Mouse (Mus musculus) embryo, embryonic 9.5 days (tissue): Measurements from ENCODE around the gene Ppm1g.
"Not testable (repeated sequence)": the region's sequence is repeated elsewhere in the genome, so short reads cannot be mapped to it uniquely, and the experiment has no call there.

Experiments
- DNase-seq: peaks from one replicate; pipeline ENCODE4 v3.0.0-alpha.2; 2017; ENCODE audit errors: extremely low spot score

Gene Ppm1g

DNA sequence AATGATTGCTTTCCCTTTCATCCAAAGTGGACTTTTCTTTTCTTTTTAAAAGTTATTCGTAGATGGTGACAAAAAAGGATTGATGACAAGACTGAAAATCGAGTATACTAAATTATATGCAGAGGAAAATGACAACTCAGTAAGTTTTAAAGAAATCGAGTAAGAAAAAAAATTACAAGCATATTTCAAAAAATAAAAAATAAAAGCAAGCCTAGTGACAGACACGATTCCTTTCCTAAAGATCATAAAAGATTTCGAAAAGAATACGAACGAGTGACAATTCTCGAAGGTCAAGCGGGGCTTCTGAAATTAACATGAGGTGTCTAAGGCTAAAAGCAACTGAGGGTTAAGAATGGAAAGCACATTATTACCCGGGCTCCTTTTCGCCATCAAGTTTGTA is 1.0 kb downstream of the Ppm1g start:
- DNase-seq = no peak

DNA sequence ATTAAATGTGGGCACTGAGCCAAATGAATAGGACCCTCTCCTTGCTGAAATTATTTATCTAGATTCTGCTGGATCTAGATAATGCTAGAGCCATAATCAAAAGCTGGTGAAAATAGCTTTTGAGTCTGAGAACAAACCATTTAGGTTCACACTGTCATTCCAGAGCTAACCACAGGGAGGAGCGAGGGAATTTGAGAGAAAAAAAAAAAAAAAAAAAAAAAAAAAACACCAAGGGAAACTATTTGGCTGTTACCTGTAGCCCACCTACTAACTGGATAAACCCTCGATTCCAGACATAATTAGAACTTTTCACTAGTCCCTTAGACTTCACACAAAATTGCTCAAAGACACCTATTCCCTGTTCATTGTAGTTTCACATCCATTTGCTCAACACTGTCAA is 1.4 kb downstream of the Ppm1g start:
- DNase-seq = no peak

DNA sequence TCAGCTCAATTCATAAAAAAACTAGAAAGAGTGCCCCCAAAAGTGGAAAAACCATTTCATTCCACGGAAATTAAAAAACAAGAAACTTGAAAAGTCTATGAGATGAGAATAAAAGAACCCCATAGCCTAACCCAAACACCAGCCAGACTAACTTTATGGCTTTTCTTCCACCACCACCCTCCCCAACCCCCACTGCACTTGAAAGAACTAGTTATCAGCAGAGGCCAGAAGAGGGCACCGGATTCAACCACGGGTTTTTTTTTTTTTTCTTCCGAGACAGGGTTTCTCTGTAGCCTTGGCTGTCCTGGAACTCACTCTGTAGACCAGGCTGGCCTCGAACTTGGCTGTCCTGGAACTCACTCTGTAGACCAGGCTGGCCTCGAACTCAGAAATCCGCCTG is 2.2 kb downstream of the Ppm1g start:
- DNase-seq = no peak

DNA sequence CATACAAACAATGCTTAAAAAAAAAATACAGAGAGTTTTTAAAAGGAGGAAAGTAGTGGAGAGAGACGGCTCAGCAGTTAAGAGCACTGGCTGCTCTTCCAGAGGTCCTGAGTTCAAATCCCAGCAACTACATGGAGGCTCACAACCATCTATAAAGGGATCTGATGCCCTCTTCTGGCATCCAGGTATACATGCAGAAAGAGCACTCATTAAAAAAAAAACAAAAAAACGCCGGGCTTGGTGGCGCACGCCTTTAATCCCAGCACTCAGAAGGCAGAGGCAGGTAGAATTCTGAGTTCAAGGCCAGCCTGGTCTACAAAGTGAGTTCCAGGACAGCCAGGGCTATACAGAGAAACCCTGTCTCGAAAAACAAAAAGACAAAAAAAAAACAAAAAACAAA is 3.9 kb downstream of the Ppm1g start:
- not testable (repeated sequence) for DNase-seq

DNA sequence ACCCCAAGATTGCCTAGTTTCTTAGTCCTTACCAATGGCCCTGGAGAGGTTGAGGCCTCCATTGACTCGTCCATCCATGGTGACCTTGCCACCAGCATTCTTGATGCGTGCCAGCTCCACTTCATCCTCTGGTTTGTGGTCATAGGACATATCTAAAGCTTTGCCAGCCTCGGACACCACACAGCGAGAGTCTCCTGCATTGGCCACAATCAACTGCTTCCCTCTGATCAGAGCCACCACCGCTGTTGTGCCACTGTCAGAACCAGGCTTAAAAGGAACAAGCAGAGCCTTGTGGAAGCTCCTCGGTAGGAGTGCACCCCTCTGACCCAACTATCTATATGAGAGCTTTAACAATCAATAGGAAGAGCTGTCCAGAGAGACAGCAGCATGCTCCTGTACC is 16.1 kb downstream of the Ppm1g start:
- DNase-seq = no peak

DNA sequence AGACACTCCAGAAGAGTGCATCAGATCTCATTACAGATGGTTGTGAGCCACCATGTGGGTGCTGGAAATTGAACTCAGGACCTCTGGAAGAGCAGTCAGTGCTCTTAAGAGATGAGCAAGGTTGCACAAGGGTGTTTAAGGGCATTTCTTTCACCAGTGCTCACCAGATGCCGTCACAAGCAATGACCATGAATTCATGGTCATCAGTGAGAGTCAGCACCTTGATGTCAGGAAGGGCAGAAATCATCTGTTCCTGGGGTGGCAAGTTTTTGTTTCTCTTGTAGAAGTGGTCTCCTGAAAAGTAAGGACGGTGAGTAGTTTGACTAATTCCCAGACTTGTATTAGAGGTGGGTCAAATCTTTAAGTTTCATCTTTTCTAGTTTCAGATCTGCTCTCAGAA is 16.6 kb downstream of the Ppm1g start:
- DNase-seq = no peak

DNA sequence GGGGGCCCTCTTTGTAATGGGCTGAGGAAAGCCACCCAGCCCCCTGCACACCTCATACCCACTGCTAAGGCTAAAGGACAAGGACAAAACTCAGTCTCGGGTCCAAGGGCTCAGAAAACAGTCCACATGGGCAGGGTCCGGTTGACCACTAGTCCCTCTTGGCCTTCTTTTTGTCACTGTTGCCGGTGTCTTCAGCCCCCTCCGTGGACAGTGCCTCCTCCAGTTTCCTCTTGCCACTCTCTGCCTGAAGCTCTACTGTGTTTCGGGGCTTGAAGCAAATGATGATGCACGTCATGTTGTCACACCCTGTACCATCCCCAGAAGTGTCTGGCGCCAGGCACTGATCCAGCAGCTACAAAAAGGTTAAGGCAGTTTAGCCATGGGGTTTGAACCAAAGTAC is 17.6 kb downstream of the Ppm1g start:
- no peak for DNase-seq

DNA sequence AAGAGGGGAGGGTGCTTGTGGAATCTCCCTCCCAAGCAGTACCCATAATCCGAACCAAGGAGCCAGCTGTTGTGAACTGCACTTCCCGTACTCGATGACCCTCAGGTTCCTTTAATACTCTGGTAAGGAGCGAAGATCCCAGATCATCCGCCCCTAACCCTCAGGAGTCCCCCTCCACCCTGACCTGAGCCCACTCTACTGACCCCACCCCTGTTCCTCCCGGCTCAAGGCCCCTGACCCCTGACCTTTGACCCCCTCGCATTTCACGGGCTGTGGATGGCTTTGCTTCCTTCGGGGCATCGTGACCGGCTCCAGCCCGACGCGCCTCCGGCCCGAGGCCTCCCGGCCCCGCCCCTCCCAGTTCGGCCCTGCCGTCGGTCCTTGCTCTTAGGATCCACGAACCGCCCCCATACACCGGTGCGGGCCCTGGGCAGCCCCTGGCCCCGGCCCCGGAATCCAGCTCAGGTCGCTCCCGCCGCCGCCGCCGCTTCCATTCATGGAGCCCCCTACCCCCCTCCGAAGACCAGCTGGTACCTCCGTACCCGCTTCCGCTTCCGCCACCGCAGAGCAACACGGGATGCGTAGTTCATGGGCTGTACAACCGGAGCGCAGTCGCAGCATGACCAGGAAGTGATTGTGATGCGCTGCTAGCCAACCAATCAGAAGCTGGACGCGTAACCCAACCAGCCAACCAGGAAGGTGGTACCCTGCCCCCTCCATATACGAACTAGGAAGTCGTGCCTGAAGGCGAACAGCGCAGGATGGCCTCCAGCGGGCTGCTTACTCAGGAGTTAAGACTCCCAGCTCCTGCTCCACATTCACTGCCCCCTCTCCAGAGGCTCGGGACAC is 18.5 kb downstream of the Ppm1g start, which contains the start of gene Zfp513:
Gene Zfp513, minus strand, starts transcription at position 562 of the 849 bp plus-strand sequence.
- DNase-seq = peak; percentile 94

DNA sequence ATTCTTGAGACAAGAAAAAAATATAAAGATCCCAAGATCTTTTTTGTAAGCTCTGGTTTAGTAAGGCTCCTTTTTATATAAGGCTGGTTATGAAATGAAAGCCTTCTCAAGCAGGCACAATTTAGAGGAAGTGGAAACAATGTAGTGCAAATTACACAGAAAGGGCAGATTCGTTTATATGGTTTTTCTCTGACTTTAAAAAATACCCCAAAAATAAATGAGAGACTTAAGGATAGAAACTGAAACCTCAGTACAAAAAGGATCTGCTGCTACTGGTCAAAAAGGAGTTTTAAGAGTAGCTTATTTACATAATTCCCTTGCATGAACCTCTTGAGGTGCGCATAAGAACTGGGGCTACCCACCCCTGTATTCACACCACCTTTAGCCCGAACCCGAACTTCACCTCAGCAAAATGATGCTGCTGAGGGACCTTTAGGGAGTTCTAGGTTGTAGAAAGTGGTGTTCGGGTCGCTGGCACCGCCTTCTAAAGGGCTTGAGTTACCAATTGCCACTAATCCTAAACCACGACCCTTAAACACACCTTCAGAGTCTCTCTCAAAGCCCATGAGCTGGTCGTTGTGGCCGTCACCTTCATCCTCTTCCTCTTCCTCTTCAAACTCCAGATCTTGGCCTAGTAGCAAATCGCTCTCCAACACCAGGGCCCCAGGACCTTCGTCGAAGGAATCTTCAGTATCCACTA is 19.3 kb downstream of the Ppm1g start:
- DNase-seq = no peak

DNA sequence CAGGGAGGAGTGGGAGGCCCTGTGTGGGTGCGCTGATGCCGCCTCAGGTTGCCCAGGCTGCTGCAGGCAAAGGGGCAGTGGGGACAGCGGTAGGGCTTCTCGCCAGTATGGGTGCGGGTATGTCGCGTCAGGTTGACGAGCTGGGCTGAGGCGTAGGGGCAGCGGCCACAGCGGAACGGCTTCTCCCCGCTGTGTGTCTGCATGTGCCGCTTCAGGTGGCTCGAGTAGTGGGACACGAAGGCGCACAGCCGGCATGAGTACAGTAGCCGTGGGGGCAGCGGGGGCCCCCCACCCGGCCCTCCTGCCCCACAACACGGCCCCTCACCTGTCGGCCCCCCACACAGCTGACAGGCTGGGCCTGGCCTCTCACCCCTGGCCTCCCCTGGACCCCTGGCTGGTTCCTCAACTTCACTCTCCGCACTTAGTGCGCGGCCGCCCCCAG is 20.1 kb downstream of the Ppm1g start:
- DNase-seq = no peak

DNA sequence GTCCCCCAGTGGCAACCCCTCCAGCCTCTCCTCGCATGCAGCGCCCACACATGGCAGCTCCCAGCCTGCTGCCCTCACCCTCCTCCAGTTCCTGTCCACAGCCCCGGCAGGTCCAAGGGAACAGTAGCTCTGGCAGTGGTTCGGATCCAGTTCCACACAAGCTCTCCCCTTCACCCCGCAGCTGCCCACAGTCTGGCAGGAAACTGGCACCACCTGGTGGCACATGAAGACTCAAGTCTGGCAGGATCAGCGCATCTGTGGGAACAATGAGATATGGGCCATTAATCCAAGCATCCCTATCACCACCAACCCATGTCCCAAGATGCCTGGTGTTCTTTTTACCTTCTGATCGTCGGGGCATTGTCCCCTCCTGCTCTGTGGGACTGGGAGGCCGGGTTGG is 20.6 kb downstream of the Ppm1g start:
- DNase-seq = no peak

DNA sequence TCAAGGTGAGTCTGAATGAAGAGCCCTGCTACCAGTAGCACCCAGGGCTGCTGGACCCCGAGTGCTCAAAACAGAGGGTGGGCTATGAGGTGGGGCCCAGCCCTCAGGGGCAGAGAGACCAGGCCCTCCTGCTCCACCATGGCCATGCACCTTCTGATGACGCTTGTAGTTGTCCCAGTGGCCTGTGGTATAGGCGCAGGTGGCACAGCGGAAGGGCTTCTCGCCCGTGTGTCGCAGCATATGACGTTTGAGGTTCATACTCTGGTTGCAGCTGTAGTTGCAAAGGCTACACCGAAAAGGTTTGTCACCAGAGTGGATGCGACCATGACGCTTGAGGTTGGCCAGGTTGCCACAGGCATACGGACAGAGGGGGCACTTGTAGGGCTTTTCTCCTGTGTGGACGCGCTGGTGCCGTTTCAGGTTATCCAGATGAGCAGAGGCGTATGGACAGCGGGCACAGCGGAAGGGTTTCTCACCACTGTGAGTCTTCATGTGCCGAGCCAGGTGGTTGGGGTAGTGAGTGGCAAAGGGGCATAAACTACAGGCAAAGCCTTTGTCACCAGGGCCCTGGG is 21.1 kb downstream of the Ppm1g start:
- DNase-seq = no peak

DNA sequence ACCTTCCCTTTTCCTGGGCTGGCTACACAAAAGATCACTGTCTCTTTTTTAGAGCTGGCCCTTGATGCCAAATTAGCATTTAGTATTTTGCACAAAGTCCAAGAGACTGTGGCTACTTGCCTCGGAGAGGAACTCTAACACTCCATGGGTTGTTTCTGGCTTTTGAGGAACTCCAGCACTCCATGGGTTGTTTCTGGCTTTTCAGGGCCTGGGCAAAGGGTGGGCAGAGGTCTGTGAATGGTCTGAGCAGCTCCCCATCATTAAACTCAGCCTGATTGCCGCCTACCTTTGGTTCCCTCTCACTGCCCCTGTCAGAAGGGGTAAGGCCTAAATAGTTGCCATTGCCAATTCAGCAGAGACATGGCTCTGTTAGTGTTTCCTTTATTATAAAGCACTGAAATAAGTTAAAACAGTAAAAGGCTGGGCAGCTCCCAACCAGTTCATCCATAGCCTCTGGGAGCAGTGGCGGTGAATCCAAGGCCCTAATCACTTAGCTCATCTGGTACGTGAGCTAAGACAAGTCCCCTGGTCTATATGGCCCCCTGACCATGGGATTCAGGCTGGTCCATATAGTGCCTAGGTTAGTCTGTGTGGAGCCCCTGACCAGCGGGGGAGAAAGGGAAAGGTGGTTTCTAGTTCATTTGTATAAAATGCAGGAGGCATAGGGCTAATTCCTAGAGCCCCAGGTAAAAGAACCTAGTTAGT is 21.7 kb downstream of the Ppm1g start:
- DNase-seq = no peak

DNA sequence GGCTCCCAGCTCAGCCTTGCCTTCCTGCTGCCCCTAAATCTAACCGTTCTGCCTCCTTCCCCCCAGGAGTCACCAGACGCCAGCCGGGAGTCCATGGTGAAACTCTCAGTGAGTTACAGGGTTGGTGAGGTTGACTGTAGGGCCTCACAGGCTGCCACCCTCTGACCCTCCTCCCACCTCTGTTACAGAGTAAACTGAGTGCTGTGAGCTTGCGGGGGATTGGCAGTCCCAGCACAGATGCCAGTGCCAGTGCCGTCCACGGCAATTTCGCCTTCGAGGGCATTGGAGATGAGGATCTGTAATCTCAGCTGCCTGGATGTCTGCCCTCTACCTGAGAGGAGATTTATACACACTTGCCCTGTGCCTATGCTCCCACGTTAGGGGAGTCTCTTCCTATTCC is 22.3 kb downstream of the Ppm1g start:
- no peak for DNase-seq

DNA sequence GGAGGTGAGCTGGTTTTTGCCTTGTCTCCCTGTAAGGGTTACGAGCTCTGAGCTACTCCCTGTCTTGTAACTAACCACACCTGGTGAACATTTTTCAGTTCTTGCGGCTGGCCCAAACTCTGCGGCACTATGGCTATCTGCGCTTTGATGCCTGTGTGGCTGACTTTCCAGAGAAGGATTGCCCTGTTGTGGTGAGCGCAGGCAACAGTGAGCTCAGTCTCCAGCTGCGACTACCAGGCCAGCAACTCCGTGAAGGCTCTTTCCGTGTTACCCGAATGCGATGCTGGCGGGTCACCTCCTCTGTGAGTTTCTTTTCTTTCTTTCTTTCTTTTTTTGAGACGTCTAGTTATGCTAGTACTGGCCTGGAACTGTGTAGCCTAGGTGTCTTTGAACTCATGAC is 23.4 kb downstream of the Ppm1g start:
- DNase-seq = no peak

DNA sequence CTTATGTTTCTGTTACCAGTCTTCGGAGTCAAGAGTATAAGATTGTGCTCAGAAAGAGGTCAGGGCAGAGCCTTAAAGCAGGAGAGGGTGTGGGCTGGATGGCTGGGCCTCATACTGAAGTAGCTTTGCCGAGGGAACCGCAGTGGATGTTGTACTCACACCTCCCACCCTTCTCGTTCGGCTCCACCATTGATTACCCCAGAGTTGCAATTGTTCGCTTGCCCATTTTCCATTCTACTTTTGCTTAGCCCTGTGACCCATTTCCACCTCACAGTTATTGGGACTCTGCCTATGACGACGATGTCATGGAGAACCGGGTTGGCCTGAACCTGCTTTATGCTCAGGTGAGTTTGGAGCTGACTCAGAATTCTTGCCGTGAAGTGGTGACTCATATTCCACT is 24.3 kb downstream of the Ppm1g start:
- no peak for DNase-seq

DNA sequence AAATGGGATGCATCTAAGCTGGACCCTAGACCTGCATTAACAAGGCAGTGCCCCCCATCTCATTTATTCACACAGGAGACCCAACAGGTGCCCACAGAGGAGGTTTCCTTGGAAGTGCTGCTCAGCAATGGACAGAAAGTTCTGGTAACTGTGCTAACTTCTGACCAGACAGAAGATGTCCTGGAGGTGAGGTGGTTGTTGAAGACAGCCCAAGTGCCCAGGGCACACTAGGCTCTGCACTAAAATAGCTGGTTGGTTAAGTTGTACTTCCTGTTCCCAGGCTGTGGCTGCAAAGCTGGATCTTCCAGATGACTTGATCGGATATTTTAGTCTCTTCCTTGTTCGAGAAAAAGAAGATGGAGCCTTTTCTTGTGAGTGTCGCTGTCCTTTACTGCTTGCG is 24.8 kb downstream of the Ppm1g start:
- DNase-seq = no peak

DNA sequence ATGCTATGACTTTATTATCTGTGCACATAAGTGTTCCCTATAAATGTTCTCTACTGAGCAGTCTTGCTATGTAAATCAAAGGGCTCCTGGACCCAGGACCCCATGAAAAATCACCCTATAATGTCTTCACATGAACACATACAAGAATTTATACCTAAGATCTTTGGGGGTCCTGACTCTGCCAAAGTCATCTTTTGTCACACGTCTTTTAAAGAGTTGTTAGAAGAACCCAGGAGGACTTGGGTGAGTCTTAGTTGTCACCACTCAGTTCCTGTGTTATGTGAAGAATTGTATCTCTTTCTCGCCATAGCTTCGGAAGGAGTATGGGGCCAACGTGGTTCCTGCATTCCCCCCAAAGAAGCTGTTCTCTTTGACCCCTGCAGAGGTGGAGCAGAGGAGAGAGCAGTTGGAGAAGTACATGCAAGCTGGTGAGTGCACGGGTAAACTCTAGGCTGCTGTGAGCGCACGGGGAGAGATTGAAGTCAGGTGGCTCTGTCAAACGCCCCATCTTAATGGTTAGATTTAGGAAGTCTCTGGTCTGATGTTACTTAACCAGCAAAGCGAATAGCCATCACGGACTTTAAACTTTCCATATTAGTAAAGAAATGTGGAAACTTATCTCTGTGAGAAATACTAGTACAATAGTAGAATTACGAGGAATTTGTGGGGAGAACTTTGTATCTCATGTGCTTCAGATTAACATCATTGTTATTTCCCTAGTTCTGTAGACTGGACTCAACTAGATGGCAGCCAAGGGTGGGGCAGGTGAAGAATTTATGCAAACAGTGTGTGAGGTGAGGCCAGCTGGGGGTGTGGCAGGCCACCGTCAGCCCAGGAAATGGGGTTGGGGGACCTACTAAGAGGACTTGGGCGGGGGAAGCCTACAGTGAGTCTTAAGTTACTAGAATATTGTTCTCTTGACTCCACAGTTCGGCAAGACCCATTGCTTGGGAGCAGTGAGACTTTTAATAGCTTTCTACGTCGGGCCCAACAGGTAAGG is 25.7 kb downstream of the Ppm1g start:
- DNase-seq = no peak

DNA sequence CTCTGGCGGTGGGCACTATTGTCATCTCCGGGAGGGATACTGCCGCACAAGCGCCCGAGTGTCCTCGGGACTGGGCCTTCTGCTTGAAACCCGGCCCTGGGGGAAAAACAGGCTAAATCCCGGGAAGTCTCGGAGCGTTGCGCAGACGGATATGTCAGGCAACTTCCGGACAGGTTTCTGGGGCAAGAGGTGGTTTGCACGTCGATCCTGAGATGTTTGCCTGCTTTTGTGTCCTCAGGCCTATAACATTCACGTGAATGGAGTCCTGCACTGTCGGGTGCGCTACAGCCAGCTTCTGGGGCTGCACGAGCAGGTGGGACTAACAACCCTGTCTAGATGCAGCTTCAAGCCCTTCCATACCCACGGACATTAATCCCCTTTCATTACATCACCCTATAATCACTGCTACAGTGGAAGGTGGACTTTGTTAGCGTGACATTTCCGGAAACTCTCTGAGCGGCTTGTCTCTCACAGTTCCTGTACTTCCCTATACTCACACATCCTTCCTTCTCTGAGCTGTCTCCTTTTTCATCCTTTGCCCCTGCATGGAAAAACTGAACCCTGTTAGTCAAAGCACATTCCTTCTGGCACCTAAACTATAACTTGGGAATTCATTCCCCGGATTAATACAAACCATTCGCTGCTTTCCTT is 26.7 kb downstream of the Ppm1g start:
- DNase-seq = no peak

DNA sequence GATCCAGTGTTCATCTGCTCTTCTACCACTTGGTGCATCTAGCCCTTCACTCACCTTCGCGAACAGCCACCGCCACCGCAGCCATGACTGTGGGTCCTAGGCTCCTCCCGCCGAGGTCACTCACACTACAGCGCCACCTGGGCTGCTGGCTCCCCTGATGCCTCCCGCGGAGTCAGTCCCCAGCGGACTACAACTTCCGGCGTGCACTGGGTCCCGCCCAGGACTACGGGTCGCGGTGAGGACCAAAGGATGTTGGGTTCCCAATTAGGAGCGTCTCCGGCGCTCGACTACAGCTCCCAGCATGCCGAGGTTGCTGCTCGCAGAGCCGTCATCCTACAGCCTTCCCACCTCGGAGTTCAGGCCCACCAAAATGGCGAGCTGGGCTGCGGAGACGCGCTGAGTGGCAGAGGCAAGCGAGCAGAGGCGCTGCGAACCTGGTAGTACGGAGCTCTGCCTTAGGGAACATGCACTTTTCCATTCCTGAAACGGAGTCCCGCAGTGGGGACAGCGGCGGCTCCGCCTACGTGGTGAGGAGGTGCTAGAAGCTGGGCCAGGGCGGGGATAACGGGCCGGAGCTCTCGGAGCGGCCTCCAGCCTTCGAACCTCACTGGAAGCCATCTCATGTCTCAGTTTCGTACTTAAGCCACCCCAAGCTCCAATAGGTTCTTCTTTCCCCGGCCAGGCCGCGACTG is 27.4 kb downstream of the Ppm1g start, which contains the start of the genes Snx17 and Eif2b4:
Gene Snx17, plus strand, starts transcription at position 289 of the 692 bp plus-strand sequence.
Gene Eif2b4, minus strand, starts transcription at position 492 of the 692 bp plus-strand sequence.
- peak; percentile 99 for DNase-seq
